Mouse (Mus musculus): ENCODE measurements around the gene Hist1h3b.

DNA sequence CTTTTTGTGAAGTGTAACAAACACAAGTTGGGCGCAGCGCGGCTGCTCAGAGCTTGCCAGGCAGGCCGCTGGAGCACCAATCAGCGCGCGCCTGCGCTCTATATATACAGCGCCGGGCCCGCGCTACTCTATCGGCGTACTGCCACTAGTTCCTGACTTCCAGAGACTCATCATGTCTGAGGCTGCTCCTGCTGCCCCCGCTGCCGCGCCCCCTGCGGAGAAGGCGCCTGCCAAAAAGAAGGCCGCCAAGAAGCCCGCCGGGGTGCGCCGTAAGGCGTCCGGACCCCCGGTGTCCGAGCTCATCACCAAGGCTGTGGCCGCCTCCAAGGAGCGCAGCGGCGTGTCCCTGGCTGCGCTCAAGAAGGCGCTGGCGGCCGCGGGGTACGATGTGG is 13.4 kb upstream of the Hist1h3b start, which contains the start of gene Hist1h1c:
- TF ChIP-seq MAX (IDR thresholded peaks at IDR 0.05; ENCODE audit: low read depth): no peak
- TF ChIP-seq POLR2A (IDR thresholded peaks at IDR 0.05; ENCODE audit: insufficient read length, low read depth): peak; percentile 96
- TF ChIP-seq TCF3 (IDR thresholded peaks at IDR 0.05; ENCODE audit: insufficient read length, low read depth): no peak
- no peak for TF ChIP-seq CEBPB (IDR thresholded peaks at IDR 0.05; ENCODE audit: insufficient read depth, poor library complexity, severe bottlenecking)
- TF ChIP-seq MYOD1 (IDR thresholded peaks at IDR 0.05; ENCODE audit: control insufficient read depth in 1 of 3, insufficient read length in 2 of 3, low read depth in 2 of 3): no peak
- no peak for TF ChIP-seq E2F4 (IDR thresholded peaks at IDR 0.05; ENCODE audit: insufficient read depth)

All from myocyte (in vitro differentiated cells).